Mouse (Mus musculus) stomach, embryonic 14.5 days (tissue): ENCODE measurements around the gene Cops3. TPM values are rescaled to one million over a fixed set of nuclear protein-coding genes. Genes with fewer than 3 reads are reported as not detected.

Source experiments
- ATAC-seq: fragments of 200-750 bp; cut with Nextera tagmentation; 2 replicates; pipeline ENCODE4 v1.8.0; 2017; ENCODE audit warnings: low read depth, moderate TSS enrichment; ENCODE audit not compliant: insufficient number of reproducible peaks, insufficient read depth, low FRiP score
- H3K27ac ChIP-seq: fragments of 300-500 bp; sonication (generic); 2 replicates; pipeline ENCODE4 v1.5.1; 2014; ENCODE audit warnings: mild to moderate bottlenecking, low read length, moderate library complexity, mixed read lengths
- H3K27me3 ChIP-seq: fragments of 300-500 bp; sonication (generic); 2 replicates; pipeline ENCODE4 v1.6.1; 2014; ENCODE audit warnings: low read length, control low read depth, mixed read lengths; ENCODE audit not compliant: control insufficient read depth, insufficient read depth
- H3K36me3 ChIP-seq: fragments of 300-500 bp; sonication (generic); 2 replicates; pipeline ENCODE4 v1.6.1; 2014; ENCODE audit warnings: mild to moderate bottlenecking, control low read depth, low read length, moderate library complexity, mixed read lengths; ENCODE audit not compliant: control insufficient read depth, insufficient read depth
- H3K4me1 ChIP-seq: fragments of 300-500 bp; sonication (generic); 2 replicates; pipeline ENCODE4 v1.6.1; 2014; ENCODE audit warnings: low read length, control low read depth, mixed read lengths; ENCODE audit not compliant: control insufficient read depth, insufficient read depth
- H3K4me2 ChIP-seq: fragments of 300-500 bp; sonication (generic); replicated peaks from 2 replicates; pipeline ENCODE4 v1.6.1; 2014; ENCODE audit warnings: low read depth, low read length, control low read depth
- H3K4me3 ChIP-seq: fragments of 300-500 bp; sonication (generic); 2 replicates; pipeline ENCODE4 v1.5.1; 2014; ENCODE audit warnings: low read depth, low read length, control low read depth
- H3K9ac ChIP-seq: fragments of 300-500 bp; sonication (generic); replicated peaks from 2 replicates; pipeline ENCODE4 v1.6.1; 2014; ENCODE audit warnings: low read depth, mild to moderate bottlenecking, control low read depth, low read length, moderate library complexity, mixed read lengths
- H3K9me3 ChIP-seq: fragments of 300-500 bp; sonication (generic); 2 replicates; pipeline ENCODE4 v1.6.1; 2016; ENCODE audit warnings: low read depth, low read length, control low read depth; ENCODE audit not compliant: control insufficient read depth
- WGBS: fragments of 180-500 bp; shearing (Covaris S2); extraction: QIAGEN DNeasy Blood & Tissue Kit; methylation state at CpG from one replicate; pipeline ENCODE4 v1.1.7; 2014; 5-methylcytosine and 5-hydroxymethylcytosine counted together
- polyA plus RNA-seq: library from polyadenylated mRNA; unstranded; fragments of >200 nt; fragmentation: Nextera tagmentation; extraction: Ambion mirVana; gene quantifications from 2 replicates; pipeline ENCODE4 v1.2.1, GENCODE M21; 2014

The Cops3 gene
- polyA plus RNA-seq, 1 experiment from 2014 or later = 206 TPM

DNA sequence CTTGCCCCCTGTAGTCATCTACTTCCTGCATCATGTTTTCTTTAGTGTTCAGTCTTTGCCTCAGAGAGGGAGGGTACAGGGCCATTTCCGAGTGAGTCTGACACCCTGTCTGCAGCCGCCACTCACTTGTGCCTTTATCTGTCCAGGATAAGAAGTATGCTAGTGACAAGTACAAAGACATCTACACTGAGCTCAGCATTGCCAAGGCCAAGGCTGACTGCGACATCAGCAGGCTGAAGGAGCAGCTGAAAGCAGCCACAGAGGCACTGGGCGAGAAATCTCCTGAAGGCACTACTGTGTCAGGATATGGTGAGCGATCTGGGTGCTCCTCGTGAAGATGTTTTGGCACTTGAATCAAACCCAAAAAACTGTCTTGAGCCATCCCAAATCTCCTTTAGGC lies 69.9 kb downstream of the Cops3 start:
- Histone ChIP-seq H3K36me3 (peaks cover 87% of the 10 kb centered on the region), H3K9ac (no peak overlapping the region), H3K27ac (no peak overlapping the region), H3K4me1 (no peaks in the 10 kb centered on the region), H3K27me3 (no peaks in the 10 kb centered on the region), H3K4me2 (no peak overlapping the region), H3K4me3 (no peak overlapping the region), H3K9me3 (no peaks in the 10 kb centered on the region)
- 89% methylated on average over 6 of the region's 6 CpGs for WGBS
- ATAC-seq = no peak

DNA sequence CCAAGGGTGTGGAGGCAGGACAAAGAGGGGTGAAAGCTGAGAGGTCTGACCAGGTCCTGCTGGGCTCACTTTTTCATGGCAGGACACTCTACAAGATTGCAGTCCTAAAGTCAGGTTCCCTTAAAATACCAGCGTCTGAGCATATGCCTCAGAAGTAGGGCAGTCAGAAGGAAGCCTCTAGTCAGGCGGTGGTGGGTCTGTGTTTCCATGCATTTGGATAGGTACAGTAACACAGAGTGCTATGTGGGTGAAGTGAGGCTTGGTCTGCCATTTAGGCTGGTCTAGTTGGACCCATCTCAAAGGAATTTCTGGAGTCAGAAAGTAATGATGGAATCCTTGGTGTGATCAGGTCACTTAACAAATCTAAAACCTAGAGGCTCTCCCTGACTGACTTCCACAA lies 70.3 kb downstream of the Cops3 start:
- no peak overlapping the region for H3K9ac ChIP-seq
- WGBS = 91% methylated on average over 2 of the region's 2 CpGs
- H3K36me3 ChIP-seq = peaks cover 88% of the 10 kb centered on the region
- no peak for ATAC-seq
- no peaks in the 10 kb centered on the region for H3K27me3 ChIP-seq
- no peaks in the 10 kb centered on the region for H3K4me1 ChIP-seq
- H3K27ac ChIP-seq = no peak overlapping the region
- H3K4me3 ChIP-seq = no peak overlapping the region
- no peaks in the 10 kb centered on the region for H3K9me3 ChIP-seq
- no peak overlapping the region for H3K4me2 ChIP-seq

Other genes starting within 250 kb of the Cops3 start
- not detected in 2 replicates for gene Olfr223, start 246.5 kb downstream of the Cops3 start, polyA plus RNA-seq
- gene Mprip, start 178.5 kb downstream of the Cops3 start, polyA plus RNA-seq = 68.8 and 69.1 TPM in 2 replicates
- gene Pld6, start 52.2 kb downstream of the Cops3 start, polyA plus RNA-seq = 1.7 and 2.5 TPM in 2 replicates
- gene Flcn, start 29.8 kb downstream of the Cops3 start, polyA plus RNA-seq = 25.2 and 31.5 TPM in 2 replicates
- gene Nt5m, start 391 bp downstream of the Cops3 start, polyA plus RNA-seq = 31.6 and 36.6 TPM in 2 replicates
- 38.4 and 39.1 TPM in 2 replicates for gene Med9, start 108.4 kb upstream of the Cops3 start, polyA plus RNA-seq
- gene Rasd1, start 125.1 kb upstream of the Cops3 start, polyA plus RNA-seq = 2.0 and 2.3 TPM in 2 replicates
- gene Pemt, start 206.7 kb upstream of the Cops3 start, polyA plus RNA-seq = 6.7 and 8.3 TPM in 2 replicates